Mouse (Mus musculus) right cerebral cortex, postnatal 14 days (tissue): ENCODE results near the gene Mrpl28.
A peak's percentile ranks its signal among the peaks of the same experiment; 100 is the strongest.
"Not testable (repeated sequence)": the region's sequence is repeated elsewhere in the genome, so short reads cannot be mapped to it uniquely, and the experiment has no call there.

ENCODE experiments used
- DNase-seq: peaks from one replicate; pipeline ENCODE4 v3.0.0; 2022

Gene Mrpl28

DNA sequence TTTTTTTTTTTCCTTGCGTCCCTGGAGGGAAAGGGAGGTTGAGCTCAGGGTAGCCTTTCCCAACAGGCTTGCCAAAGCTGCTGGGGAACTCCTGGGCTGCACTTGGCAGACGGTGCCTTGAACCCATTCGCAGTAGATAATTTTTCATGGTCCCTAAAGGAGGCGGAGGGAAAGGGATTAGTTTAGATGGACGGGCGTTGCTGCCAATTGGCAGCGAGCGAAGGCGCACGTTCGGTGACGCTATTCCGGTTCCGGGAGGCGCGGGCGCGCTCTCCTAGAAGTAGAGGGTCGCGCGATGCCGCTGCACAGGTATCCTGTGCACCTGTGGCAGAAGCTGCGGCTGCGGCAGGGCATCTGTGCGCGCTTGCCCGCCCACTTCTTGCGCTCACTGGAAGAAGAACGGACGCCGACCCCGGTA lies at the start of gene Mrpl28:
TSS of gene Mrpl28 (plus strand) at position 234 of the 418 bp plus-strand sequence.
- peak; percentile 97 for DNase-seq

DNA sequence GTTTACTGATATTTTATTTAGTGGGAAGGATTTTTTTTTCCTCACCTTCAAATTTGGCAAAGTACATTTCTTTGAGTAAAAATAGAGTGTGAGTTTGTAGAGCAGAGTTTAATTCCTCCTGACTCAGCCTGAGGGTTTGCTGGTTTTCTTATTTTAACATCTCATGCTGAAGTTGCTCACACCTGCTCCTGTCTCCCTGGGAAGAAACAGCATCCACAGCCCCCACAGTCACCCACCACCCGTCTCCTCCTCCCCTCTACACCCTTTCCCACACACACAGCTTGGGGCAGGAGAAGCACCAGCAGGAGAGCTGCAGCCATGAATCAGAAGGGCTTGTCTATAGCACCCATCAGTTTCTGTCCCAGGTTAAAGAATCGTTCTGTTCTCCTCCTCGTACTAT lies 48.1 kb upstream of the Mrpl28 start:
- DNase-seq, result peak; percentile 18

DNA sequence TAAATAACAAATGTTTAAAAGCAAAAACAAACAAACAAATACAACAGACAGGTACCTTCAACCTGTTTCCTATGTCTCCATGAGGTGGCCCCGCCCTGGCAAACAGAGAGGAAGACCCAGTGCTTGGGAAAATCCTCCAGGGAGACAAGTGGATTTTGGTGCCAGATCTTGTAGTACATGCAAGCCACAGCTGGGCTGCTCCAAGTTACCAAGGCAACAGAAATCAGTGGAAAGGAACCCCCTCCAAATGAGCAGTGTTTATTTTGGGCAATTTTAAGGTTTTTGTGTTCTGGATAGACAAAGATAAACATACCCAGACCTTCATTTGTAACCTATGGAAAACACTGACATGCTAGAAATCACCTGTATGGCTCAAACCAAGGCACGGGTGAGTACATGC lies 44.4 kb upstream of the Mrpl28 start:
- no peak for DNase-seq

DNA sequence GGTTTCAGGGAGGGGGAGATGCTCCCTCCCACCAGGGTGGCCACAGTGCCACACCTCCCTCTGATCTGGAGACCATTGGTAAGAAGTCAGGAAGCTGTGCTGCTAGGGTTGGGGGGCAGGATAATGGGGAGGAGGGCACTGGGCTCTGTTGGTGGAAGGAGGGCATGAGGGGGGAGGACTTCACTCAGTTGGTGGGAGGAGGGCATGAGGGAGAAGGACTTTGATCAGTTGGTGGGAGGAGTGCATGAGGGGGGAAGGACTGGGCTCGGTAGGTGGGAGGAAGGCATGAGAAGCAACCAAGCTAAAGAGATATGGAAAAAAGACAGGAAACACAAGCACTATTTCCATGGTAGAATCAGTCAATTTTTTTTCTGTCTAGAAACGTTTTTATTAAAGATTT lies 42.4 kb upstream of the Mrpl28 start:
- DNase-seq, result no peak

DNA sequence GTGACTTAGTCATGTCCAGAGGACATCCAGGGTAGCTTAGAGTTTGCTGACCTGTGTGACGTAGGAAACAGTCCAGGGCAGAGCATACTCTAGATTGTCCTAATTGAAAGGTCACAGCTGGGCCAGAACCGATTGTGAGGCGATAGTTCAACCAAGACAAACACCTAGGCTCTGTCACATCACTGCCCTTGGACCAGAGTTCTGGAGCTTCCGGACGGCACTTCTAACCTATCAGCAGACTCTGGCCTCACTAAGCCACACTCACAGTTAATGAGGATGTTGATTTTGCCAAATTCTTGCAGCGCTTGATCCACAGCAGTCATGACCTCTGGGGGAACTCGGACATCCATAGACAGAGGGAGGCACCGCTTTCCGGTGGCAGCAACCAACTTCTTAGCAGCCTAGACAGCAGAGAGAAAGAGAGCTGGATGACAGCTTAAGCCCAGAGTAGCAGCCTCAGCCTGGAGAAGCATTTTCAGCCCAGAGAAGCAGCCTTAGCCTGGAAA lies 36.2 kb upstream of the Mrpl28 start:
- DNase-seq, result no peak

DNA sequence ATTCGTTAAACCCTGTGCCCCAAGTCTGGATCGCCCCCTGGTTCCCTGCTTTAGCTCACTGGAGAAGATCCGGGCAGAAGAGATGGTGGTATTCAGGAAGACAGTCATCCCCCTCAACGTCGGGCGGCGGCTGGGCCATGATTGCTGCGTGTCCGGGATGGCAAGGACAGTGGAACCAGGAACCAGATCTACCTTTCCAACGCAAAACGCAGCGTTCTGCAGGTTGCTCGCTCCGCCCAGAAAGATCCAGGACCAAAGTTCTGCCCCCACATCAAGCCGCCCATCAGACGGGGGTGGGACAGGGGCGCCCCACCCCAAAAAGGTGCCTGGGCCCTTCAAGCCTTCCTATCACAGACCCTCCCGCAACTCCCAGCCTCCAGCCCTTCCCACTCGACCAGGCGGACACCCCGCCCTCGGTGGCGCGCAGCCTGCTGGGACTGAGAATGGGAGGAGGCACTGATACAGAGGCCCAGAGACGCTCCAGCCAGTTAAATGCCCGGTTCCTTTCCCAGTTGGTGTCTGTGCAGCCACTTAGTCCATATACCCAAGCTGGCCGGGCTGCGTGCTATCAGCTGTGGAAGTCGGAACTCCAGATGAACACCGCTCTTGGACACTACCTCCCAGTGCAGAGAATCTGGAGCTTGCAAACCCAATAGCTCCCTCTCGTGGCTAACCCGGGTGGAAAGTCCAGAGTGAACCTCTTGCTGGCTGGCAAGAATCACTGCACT lies 33.2 kb upstream of the Mrpl28 start, which contains the start of gene Decr2:
TSS of gene Decr2 (minus strand) at position 433 of the 728 bp plus-strand sequence.
- DNase-seq, result peak; percentile 87

DNA sequence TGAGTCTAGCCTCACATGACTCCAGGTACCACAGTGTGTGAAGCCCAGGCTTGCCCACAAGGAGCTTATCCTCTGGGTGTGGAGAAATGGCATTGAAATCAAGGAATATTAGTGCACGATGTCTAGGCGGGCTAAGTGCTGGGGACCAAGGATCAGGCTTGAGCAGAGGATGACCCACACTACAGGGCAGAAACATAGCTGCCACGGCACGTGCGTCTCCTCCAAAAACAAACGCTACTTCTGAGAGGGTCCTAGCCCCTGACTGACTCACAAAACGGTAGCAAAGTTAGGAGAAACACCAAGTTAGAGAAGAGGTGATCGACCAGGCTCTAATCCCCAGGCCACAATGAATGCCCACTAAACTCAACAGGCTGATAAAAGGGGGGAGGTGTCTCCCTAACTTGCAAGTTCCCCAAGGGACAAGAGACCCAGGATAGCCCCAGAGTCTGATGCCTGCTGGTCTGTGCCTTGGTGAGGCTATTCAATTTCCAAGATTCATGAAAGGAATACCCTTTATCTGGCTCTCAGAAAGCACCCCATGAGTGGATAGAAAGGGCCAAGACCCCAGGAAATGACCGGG lies 28.7 kb upstream of the Mrpl28 start:
- no peak for DNase-seq

DNA sequence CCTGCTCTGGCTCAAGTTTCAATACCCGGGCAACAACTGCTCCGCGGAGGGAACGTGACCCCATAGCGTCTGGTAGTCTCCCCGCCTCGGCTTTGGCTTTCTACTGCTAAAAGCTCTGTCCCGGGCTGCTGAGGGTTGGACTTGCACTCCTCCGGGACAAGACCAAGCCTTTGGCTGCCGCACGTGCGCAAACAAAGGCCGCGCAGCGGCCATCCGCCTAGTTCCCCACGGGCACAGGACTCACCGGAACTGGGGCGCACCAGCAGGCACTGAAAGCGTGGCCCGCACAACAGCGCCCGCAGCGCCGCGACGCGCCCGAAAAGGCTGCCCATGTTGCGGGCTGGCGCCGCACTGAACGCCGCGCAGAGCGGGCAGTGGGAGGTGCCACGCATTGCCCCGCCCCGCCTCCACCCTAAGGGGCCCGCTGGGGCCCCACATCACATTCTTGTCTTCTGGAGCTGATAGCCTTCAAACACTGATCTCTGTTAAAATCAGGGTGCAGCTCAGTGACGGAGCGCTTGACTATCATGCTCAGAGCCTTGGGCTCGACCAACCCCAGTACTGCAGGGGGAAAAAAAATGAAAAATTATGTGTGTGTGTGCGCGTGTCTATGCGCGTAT lies 28.1 kb upstream of the Mrpl28 start, which contains the start of gene Nme4:
TSS of gene Nme4 (minus strand) at position 482 of the 620 bp plus-strand sequence.
- peak; percentile 60 for DNase-seq

DNA sequence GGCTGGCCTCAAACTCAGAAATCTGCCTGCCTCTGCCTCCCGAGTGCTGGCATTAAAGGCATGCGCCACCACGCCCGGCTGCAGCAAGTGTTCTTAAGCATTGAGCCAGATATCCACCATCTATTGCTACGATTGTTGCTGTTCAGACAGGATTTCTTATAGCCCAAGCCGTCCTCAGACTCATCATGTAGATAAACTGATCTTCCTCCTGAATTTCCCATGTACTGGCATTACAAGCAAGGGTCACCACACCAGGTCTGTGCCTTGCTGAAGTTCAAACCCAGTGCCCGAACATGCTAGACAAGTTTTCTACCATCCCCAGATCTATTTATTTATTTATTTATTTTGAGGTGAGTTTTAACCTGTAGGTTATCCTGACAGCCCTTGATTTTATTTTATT lies 24.8 kb upstream of the Mrpl28 start:
- DNase-seq, result no peak

DNA sequence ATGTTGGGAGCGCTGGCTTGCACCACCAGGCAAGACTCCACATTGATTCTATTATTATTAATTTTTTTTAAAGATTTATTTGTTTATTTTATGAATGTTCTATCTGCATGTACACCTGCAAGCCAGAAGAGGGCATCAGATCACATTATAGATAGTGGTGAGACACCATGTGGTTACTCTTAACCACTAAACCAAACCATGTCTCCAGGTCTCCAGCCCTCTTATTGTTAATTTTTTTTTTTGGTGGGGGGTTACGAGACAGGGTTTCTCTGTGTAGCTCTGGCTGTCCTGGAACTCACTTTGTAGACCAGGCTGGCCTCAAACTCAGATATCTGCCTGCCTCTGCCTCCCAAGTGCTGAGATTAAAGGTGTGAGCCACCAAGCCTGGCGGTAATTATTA lies 24.0 kb upstream of the Mrpl28 start:
- not testable (repeated sequence) for DNase-seq

DNA sequence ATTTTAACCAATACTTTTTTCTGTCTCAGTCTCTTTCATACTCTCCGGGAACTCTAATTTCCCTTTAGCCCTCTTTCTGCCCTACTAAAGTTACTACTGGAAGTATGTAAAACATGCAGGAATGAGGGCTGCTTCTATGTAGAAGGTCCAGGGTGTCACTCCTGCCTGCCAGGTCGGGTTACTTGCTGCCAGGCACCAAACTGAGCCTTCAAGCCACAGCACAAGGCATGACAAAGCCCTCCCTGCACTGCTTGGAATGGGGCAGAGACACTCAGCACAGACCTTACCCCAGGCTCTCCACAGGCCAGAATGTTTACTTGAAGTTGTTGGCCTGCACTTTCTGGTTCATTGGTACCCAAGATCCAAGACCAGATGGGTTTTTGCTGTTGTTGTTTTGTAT lies 23.1 kb upstream of the Mrpl28 start:
- DNase-seq, result no peak

DNA sequence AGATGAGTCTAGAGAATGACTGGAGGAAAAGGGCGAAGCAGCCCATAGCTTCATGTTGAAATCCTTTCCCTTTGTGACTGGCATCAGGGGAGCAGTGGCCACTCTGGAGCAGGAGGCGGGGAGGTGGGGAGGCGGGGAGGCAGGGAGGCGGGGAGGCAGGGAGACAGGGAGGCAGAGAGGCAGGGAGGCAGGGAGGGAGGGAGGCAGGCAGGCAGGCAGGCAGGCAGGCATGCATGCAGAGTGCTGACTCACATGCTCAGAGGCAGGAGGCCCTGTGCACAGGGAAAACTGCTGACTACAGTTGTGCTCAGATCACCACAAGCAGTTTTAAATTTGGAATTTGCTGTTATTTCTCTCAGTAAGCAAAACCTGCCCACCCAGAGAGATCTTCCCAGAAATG lies 21.8 kb upstream of the Mrpl28 start:
- no peak for DNase-seq

DNA sequence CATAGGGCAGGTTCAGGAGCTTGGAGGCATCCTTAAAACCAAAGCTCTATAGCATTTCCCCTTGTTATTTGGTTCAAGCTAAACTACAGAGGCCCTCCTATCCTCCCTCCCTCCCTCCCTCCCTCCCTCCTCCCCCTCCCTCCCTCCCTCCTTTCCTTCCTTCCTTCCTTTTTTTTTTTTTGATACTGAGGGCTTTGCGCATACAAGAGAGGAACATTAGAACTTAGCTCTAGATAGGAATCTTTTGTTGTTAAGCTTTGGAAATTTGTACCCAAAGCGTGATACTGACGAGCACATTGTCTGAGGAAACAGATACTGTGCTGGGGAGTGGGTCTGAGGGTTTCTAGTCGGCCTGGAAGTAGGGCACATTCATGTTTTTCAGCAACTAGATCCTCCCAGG lies 17.7 kb upstream of the Mrpl28 start:
- no peak for DNase-seq

DNA sequence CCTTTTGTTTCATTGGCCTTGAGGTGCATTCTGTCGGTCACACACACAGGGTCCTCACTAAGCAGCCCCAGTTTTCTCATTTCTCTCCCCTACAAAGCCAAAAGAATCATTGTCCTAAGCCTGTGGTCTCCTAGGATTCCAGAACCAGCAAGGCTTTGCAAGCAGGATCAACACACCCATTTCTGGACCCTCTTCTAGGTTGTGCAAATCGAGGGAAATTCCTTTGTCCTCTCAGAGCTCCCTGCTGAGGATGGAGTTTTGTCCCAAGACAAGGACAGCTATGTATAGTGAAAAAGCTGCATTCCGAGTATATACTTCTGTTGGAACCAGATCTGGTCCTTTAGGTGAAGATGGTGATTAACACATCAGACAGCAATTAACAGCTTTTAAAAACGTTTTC lies 13.1 kb upstream of the Mrpl28 start:
- no peak for DNase-seq

DNA sequence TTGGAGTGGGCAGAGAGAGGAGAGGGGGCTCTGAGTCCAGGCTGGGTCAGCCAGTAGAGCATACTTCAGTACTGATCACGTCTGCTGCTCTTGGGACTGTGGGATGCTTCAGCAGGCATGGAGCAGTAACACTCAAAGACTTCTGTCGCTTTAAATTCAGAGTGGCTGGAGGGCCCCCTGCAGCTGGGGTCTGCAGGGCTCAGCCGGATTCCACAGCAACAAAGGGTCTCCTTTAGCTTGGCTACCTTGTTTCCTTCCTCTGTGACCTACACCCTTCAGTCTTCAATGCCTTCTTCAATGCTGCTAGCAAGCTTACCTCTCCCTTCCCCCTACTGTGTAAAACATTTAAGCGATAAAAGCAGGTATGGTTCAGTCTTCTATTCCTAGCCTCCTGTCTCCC lies 12.3 kb upstream of the Mrpl28 start:
- no peak for DNase-seq

DNA sequence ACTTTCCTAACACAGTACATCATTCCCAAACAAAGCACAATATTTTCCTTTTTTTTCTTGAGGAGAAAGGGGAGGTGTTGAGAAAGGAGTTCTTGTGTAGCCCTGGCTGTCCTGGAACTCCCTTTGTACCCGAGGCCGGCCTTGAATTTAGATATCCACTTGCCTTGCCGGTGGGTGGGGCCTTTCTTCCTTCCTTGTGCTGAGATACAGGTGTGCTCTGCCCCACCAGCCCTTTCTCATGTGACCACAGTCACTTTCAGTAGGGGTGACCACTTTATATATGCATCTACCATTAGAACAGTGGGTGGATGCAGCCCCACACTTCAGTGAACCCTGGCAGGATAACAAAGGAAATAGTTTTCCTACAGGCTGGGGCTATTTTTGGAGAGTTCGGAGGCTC lies 11.6 kb upstream of the Mrpl28 start:
- no peak for DNase-seq

DNA sequence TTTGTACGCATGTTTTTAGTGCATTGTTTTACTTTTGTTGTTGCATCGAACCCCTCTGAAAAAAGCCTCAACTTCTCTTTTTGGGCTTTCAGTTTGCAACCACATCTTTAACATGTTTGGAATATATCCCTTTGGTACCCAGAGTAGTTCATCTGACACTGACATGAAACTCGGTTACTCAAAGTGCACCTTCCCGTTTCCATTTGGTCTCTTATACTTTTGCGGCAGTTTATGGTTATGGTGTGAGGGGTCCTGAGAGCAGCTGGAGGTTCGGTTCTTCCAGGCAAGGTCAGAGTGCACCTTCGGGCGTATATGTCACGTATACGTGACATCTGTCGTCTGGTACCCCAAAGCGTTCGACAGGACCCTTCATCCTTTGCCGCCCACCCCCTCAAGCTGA lies 10.5 kb upstream of the Mrpl28 start:
- DNase-seq, result no peak

DNA sequence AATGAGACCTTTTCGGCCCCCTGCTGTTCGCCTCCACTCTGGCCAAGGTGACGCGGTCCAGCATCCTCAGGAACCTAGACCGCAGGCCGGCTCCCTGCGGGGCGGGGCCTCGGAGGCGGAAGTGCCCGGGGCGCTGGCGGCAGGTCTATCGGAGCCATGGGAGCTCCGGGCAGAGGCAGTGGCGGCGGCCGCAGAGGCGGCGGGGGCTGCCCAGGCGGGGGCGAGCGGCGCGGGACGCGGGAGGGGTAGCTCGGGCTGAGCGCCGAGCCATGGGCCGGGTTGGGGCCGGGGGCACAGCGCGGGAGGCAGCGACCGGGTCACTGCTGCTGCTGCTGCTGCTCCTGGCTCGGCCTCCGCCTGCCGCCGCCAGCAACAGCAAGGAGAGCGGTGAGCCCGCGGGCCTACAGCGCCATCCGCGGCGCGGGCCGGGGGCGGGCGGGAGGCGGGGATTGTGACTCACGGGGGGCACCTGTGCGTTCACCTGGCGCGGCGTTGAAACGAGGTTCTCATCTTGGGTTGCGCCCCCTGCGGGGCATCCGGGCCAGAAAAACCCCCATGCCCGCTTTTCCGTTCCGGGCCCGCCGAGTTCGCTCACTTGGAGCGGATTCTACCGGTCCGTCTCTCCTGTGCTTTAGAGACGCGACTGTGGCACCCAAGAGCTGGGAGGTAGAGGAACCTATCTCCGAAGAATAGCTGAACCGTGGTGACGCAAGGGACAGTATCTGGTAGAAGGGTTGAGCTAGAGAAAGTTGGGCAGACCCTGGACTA lies 9.9 kb upstream of the Mrpl28 start, which contains the start of gene Tmem8:
TSS of gene Tmem8 (plus strand) at position 119 of the 768 bp plus-strand sequence.
- peak; percentile 65 for DNase-seq

DNA sequence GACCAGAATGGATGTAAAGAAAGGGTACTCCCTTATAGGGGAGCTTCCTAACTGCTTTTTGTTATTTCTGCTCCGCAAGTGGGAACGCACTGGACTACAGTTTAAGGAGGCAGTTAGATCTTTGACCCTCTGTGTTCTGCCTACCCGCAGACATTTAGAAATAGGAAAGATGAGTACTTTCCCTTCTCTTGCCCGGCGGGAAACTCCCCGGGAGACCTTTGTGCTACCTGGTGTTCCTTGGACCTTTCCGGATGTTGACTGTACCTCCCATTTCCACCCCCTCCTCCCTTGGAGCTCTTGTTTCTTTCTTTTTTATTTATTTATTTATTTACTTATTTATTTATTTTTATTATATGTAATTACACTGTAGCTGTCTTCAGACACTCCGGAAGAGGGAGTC lies 9.2 kb upstream of the Mrpl28 start:
- no peak for DNase-seq

DNA sequence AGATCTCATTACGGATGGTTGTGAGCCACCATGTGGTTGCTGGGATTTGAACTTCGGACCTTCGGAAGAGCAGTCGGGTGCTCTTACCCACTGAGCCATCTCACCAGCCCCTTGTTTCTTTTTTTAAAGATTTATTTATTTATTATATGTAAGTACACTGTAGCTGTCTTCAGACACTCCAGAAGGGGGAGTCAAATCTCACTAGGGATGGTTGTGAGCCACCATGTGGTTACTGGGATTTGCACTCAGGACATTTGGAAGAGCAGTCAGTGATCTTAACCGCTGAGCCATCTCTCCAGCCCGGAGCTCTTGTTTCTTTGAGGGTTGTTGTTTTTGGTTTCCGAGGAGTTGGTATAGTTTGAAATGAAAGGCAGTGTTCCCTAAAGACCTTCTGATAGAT lies 8.8 kb upstream of the Mrpl28 start:
- not testable (repeated sequence) for DNase-seq

DNA sequence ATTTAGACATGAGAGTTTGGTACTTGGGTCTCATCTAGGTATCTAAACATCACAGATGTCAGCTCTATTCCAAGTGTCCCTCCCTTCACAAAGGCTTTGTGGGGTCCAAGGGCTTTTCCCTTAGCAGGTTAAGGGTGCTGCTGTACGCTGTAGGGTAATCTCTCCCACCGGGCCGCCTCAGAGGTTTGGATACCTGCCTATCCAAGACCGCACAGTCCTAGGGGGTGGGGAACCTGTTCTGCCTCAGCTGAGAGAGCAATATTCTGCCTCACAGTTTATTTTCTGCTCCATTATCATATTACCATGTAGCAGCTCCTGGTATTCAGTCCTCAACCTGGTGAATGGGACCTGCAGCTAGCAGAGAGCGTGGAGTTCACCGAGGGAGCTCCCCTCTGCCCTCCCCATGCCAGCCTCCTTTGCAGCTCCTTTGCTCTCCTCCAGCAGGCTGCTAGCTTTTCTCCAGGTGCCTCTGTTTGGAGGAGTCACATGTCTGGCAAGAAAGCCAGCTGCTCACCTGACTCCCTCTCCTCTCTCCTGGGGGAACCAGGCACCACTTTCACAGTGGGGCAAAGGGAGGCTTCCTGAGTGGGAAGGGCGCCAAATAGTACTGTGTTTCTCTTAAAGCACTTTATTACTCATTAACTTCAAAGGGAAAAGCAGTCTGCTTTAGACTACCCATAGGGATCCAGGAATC lies 7.9 kb upstream of the Mrpl28 start:
- no peak for DNase-seq

DNA sequence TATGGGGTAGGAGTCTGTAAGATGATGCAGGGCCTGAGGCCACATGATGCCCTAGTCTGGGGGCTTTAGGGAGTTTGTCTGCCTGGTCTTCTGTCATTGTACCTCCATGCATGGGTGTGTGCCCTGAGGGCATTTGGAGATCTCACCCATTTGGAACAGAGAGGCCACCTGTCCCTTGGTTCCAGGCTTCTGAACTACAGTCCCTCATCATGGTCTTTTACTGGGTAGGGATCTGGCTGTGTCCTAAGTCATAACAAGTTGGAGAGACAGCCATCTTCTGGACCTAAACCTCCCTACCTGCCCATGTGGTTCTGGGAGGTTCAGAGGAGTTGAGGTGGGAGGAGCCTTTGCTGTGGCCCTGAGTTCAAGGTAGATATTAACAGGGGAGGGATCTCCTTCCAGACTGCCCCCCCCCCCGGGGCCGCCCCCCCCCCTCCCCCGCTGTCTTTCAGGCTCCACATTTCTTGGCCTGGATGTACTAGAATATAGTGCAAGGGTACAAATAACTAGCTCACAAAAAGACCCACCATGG lies 7.3 kb upstream of the Mrpl28 start:
- no peak for DNase-seq
